Mouse (Mus musculus): ENCODE data around the gene Mfap2.

Mfap2 gene

GRCm38 (mm10) chr4:141024992-141025391 lies 14.8 kb downstream of the Mfap2 start:
- no peak for DNase-seq (ENCODE audit: low read depth in 1 of 2, low spot score in 2 of 2)

- no peak for DNase-seq (ENCODE audit: low read depth in 1 of 2, low spot score in 2 of 2)
These were observed 20.5 kb downstream of the Mfap2 start for GRCm38 (mm10) chr4:141030541-141031206.

GRCm38 (mm10) chr4:141031733-141032132 lies 21.5 kb downstream of the Mfap2 start:
- DNase-seq (ENCODE audit: low read depth in 1 of 2, low spot score in 2 of 2): peak; percentile 45 to 70

GRCm38 (mm10) chr4:141033606-141034549 lies 23.7 kb downstream of the Mfap2 start:
- DNase-seq (ENCODE audit: low read depth in 1 of 2, low spot score in 2 of 2): no peak

- no peak for DNase-seq (ENCODE audit: low read depth in 1 of 2, low spot score in 2 of 2)
These were observed 30.9 kb downstream of the Mfap2 start for GRCm38 (mm10) chr4:141041117-141041516.

GRCm38 (mm10) chr4:141044816-141045215 lies 34.6 kb downstream of the Mfap2 start:
- peak in 1 of 2 experiments; percentile 13 for DNase-seq (ENCODE audit: low read depth in 1 of 2, low spot score in 2 of 2)

GRCm38 (mm10) chr4:141048810-141049475 lies 38.7 kb downstream of the Mfap2 start:
- DNase-seq (ENCODE audit: low read depth in 1 of 2, low spot score in 2 of 2): no peak

- DNase-seq (ENCODE audit: low read depth in 1 of 2, low spot score in 2 of 2): no peak
These were observed 39.2 kb downstream of the Mfap2 start for GRCm38 (mm10) chr4:141049476-141049835.

GRCm38 (mm10) chr4:141052442-141052841 lies 42.2 kb downstream of the Mfap2 start:
- no peak for DNase-seq (ENCODE audit: low read depth in 1 of 2, low spot score in 2 of 2)

- DNase-seq (ENCODE audit: low read depth in 1 of 2, low spot score in 2 of 2): no peak
These were observed 42.9 kb downstream of the Mfap2 start for GRCm38 (mm10) chr4:141053138-141053537.

GRCm38 (mm10) chr4:141053568-141054161 lies 43.4 kb downstream of the Mfap2 start:
- DNase-seq (ENCODE audit: low read depth in 1 of 2, low spot score in 2 of 2): no peak

- DNase-seq (ENCODE audit: low read depth in 1 of 2, low spot score in 2 of 2): no peak
These were observed 46.8 kb downstream of the Mfap2 start for GRCm38 (mm10) chr4:141056970-141057369.

- no peak for DNase-seq (ENCODE audit: low read depth in 1 of 2, low spot score in 2 of 2)
These were observed 48.6 kb downstream of the Mfap2 start for GRCm38 (mm10) chr4:141058835-141059234.

GRCm38 (mm10) chr4:141059616-141060425 lies 49.6 kb downstream of the Mfap2 start:
- no peak for DNase-seq (ENCODE audit: low read depth in 1 of 2, low spot score in 2 of 2)

GRCm38 (mm10) chr4:141060426-141061301 lies 50.4 kb downstream of the Mfap2 start, which contains the start of gene Crocc:
Gene Crocc, minus strand, starts transcription at chr4:141060550.
- peak; percentile 96 to 97 for DNase-seq (ENCODE audit: low read depth in 1 of 2, low spot score in 2 of 2)

GRCm38 (mm10) chr4:141064104-141064659 lies 54.0 kb downstream of the Mfap2 start:
- DNase-seq (ENCODE audit: low read depth in 1 of 2, low spot score in 2 of 2): no peak

GRCm38 (mm10) chr4:141065123-141065522 lies 54.9 kb downstream of the Mfap2 start:
- peak; percentile 45 to 64 for DNase-seq (ENCODE audit: low read depth in 1 of 2, low spot score in 2 of 2)

Measured in monocyte, adult 2 months (primary cell).